26 mouse cellular contexts compared by ENCODE assay signal in the genomic region with DNA sequence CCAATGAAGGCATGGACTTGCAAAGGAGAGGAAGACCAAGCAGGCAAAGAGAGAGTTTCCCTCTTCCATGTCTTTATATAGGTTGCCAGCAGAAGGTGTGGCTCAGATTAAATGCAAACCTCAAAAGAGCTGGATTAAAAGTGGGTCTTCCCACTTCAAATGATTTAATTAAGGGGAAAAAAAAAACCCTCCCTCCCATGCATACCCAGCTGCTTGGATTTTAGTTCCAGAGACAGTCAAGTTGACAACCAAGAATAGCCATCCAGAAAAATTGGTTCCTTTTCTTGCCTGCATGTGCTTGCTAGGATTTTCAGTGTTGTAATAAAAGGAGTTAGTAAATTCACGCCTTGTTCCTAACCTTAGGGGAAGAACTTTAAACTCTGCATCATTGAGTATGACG.
"Had no signal": no experiment of that assay in that cellular context is flagged by ENCODE, and none has a peak within 500 bp of the region (broad histone marks: within the 10 kb centered on the region; RNA-seq: fewer than 3 reads in every experiment).

No protein-coding gene starts in this region.

- ATAC-seq: hindbrain, embryonic 16.5 days; inflammation-experienced regulatory T-cells, adult 6 months; intestine, embryonic 15.5 days; intestine, postnatal 0 days; liver, embryonic 12.5 days had no signal

- H3K4me2 ChIP-seq: heart, embryonic 12.5 days; hindbrain, embryonic 12.5 days; hindbrain, embryonic 14.5 days; intestine, embryonic 15.5 days; limb, embryonic 13.5 days; limb, embryonic 15.5 days; liver, embryonic 12.5 days had no signal

- H3K27ac ChIP-seq: gastrocnemius, adult 2 months; heart, adult 2 months; heart, embryonic 10.5 days; hindbrain, embryonic 10.5 days; hindbrain, embryonic 12.5 days; hindbrain, embryonic 14.5 days; intestine, embryonic 15.5 days; layer of hippocampus, adult 2 months; limb, embryonic 13.5 days; limb, embryonic 15.5 days; liver, embryonic 12.5 days; liver, embryonic 14.5 days had no signal

- H3K9ac ChIP-seq: heart, embryonic 12.5 days; hindbrain, embryonic 12.5 days; hindbrain, embryonic 14.5 days; intestine, embryonic 15.5 days; limb, embryonic 13.5 days; limb, embryonic 15.5 days; liver, embryonic 12.5 days; liver, embryonic 14.5 days had no signal

- H3K4me3 ChIP-seq: gastrocnemius, adult 2 months; heart, adult 2 months; heart, embryonic 10.5 days; heart, embryonic 12.5 days; hindbrain, embryonic 10.5 days; hindbrain, embryonic 12.5 days; intestine, embryonic 15.5 days; layer of hippocampus, adult 2 months; limb, embryonic 13.5 days; limb, embryonic 15.5 days; liver, embryonic 12.5 days had no signal

- H3K9me3 ChIP-seq: heart, embryonic 10.5 days; heart, embryonic 12.5 days; hindbrain, embryonic 10.5 days; hindbrain, embryonic 12.5 days; intestine, embryonic 15.5 days; limb, embryonic 15.5 days; liver, embryonic 12.5 days had no signal

- DNase-seq: gastrocnemius, adult 2 months; gastrocnemius, postnatal 10 days; gastrocnemius, postnatal 25 days; heart, adult 2 months; heart, postnatal 10 days; heart, postnatal 4 days; kidney, adult 18-20 months; kidney, adult 8-10 months; kidney, postnatal 25 days; layer of hippocampus, adult 9-11 months; layer of hippocampus, postnatal 36 days; left cerebral cortex, postnatal 4 days had no signal

- H3K36me3 ChIP-seq: heart, embryonic 10.5 days; heart, embryonic 12.5 days; hindbrain, embryonic 10.5 days; hindbrain, embryonic 12.5 days; intestine, embryonic 15.5 days; limb, embryonic 13.5 days; limb, embryonic 15.5 days; liver, embryonic 12.5 days had no signal

- H3K27me3 ChIP-seq: heart, embryonic 12.5 days; hindbrain, embryonic 12.5 days; intestine, embryonic 15.5 days; limb, embryonic 13.5 days; limb, embryonic 15.5 days; liver, embryonic 12.5 days had no signal

- H3K4me1 ChIP-seq: heart, embryonic 10.5 days; heart, embryonic 12.5 days; hindbrain, embryonic 10.5 days; hindbrain, embryonic 12.5 days; intestine, embryonic 15.5 days; liver, embryonic 12.5 days had no signal
